Mouse (Mus musculus) activated CD4-positive, CD25-positive, alpha-beta regulatory T cell, adult 9 weeks (primary cell): Measurements from ENCODE around the gene Rpain. TPM values are rescaled to one million over a fixed set of nuclear protein-coding genes. Genes with fewer than 3 reads are reported as not detected.

Experiments used
- polyA plus RNA-seq: library from polyadenylated mRNA; unstranded; fragments of 100-300 nt; shearing (Covaris generic); gene quantifications from one replicate; pipeline ENCODE4 v1.2.1, GENCODE M21; 2017

Rpain gene
- polyA plus RNA-seq: 103 TPM

DNA sequence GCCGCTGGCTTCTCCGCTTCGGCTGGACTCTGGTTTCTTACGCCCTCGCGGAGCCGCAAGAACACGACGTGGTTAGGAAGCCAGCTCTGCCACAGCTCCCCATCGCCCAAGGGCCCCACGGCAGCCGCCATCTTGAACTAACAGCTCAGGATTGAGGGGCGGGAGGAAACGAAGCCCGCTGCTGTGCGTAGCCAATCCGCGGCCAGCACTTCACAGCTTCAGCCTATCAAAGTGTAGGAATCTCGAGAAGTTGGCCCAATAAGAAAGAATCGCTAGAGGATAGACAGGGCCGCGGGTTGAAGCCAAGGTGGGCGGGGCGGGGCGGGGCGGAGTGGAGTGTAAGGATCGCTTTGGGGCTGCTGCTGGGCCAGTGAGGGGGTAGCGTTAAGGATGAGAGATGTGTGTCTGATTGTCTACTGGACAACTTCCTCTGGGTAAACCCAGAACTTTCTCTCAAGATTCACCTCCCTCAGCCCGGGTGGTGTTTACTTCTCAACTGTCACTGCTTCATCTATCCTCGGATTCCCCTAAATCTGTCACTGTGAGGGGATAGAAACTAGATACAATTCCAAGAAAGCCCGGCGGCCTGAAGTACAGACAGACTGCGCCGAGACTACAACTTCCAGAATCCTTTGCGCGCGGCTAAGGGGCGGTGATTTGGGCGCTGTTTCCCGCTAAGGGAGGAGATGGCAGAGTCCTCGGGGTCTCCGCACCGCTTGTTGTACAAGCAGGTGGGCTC, at the start of gene Rpain, which contains the start of gene Nup88:
TSS of gene Rpain (plus strand) at position 393 of the 739 bp plus-strand sequence.
TSS of gene Nup88 (minus strand) at position 153 of the 739 bp plus-strand sequence.

DNA sequence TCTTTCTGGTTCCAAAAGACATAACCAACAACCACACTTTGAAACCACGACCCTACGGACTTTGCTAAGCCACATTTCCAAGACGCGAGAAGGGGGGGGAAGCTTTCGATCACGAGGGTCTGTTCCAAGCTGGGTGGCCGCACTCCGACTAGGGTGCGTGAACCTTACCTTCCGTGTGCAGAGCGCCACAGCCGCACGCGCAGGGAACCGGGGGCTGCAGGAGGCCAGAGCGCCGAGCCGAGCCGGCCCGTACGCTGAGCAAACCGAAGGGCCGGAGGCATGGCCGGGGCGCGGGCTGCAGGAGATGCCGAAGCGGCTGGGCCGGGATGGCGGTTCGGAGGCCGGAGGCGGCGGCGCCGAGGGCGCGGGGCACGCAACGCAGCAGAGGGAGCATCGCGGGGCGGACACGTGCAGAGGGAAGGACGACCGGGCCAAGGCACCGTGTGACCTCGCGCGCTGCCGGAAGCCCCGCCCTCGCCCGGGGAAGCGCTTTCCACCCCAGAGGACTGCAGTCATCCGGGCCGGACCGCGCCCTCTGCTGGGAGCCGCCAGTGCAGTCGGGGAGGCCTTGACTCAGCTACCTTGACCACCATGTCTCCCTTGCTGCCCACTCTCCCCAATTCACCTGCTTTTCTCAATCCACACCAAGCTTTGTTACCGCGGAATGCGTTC, 12.7 kb downstream of the Rpain start, which contains the start of gene C1qbp:
TSS of gene C1qbp (minus strand) at position 470 of the 672 bp plus-strand sequence.

DNA sequence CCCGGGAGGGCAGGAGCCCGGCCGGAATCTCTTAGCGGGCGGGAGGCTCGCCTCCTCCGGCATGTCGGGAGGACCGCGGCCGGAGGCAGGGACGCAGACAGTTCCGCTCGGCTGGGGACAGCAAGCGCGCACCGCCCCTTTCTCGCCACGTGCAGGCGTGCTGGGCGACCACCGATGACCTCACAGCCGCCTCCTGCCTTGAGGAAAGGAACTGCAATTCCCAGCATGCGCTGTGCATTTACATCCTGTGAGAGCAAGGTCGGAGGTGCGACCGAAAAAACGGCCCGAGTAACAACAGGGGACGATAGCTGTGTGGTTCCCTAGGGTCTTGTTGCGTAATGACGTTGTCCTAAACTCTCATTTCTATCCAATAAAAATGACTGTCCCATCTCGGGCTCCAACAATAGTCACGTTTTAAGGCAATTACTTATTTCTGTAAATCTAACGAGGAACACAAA, 34.3 kb downstream of the Rpain start, which contains the start of gene Dhx33:
TSS of gene Dhx33 (minus strand) at position 122 of the 458 bp plus-strand sequence.

DNA sequence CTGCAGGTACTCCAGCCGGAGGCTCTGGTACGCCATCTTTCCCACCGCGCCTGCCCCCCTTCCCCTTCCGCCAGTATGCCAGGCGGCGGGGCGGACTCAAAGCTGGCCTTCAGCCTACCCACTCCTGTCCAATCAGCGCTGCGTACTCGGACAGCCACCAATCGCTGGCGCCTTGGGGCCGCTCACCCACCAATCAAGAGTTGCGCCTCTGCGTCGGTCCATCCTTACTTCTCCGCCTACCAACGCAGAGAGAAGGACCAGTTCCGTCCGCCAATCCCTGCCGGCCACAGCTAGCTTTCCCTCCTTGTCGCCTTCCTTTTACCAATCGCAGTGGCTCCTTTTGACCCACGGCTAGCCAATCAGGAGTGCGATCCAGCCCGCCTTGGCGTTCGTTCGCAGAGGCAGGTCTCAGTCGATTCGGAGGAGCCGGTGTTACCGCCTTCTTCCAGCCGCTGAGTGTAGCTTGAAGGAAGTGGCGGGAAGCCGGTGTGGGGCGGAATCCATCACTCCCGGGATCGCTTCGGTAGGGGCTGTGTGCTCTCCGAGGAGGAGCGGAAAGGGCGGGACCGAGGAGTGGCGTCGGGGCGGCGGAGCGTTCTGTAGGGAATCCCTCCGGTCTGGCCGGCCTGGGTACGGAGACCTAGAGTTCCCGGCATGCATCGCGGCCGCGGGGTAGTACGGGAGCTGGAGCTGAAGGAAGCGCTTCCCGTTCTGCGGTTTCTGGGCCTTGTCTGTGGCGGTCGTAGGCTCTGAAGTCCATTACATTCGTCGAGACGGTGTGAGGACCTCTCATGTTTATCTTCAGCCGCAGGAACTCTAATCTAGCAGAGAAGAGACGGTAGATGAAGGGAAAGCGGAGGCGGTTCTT, 49.4 kb downstream of the Rpain start, which contains the start of the genes Mis12 and Derl2:
TSS of gene Mis12 (plus strand) at position 411 of the 868 bp plus-strand sequence.
TSS of gene Derl2 (minus strand) at position 641 of the 868 bp plus-strand sequence.

Other genes starting within 250 kb of the Rpain start
- gene Zfp3, start 206.0 kb upstream of the Rpain start, polyA plus RNA-seq: 5.4 TPM
- 0.60 TPM for gene Scimp, start 157.6 kb upstream of the Rpain start, polyA plus RNA-seq
- 12.2 TPM for gene Rabep1, start 125.4 kb upstream of the Rpain start, polyA plus RNA-seq
- 109 TPM for gene Nup88, start 240 bp upstream of the Rpain start, polyA plus RNA-seq
- gene C1qbp, start 12.8 kb downstream of the Rpain start, polyA plus RNA-seq: 20.3 TPM
- 16.1 TPM for gene Dhx33, start 34.2 kb downstream of the Rpain start, polyA plus RNA-seq
- 44.8 TPM for gene Mis12, start 49.4 kb downstream of the Rpain start, polyA plus RNA-seq
- gene Derl2, start 49.6 kb downstream of the Rpain start, polyA plus RNA-seq: 101 TPM
- 20.0 TPM for gene 6330403K07Rik, start 63.3 kb downstream of the Rpain start, polyA plus RNA-seq
- gene Nlrp1a, start 174.5 kb downstream of the Rpain start, polyA plus RNA-seq: 0.93 TPM